Mouse (Mus musculus): Measurements from ENCODE around the gene Nup85.

GRCm38 (mm10) chr11:115519581-115519980, 44.7 kb upstream of the Nup85 start:
- TF ChIP-seq CTCF (conservative IDR thresholded peaks at IDR 0.05 in 1 of 2, IDR thresholded peaks at IDR 0.05 in 1 of 2; ENCODE audit: low read depth in 2 of 2, low read length in 2 of 2) (no peak), POLR2A (IDR thresholded peaks at IDR 0.05; ENCODE audit: low read depth, low read length) (no peak), BHLHE40 (IDR thresholded peaks at IDR 0.05; ENCODE audit: low read depth, low read length) (no peak), EP300 (IDR thresholded peaks at IDR 0.05; ENCODE audit: low read length) (peak; percentile 62; the same call in 1 of the 2 replicates), ETS1 (conservative IDR thresholded peaks at IDR 0.05; ENCODE audit: low read depth, low read length) (no peak), USF1 (IDR thresholded peaks at IDR 0.05; ENCODE audit: low read depth, low read length) (no peak), MAX (IDR thresholded peaks at IDR 0.05; ENCODE audit: low read length) (no peak)

Measured in CH12.LX (cell line).